In genomic region chr2:120959363-120959762, GRCm38 (mm10) we compare ENCODE assay signal across 22 mouse cellular contexts. TPM values are rescaled to one million over a fixed set of nuclear protein-coding genes. Genes with fewer than 3 reads are reported as not detected.
DNase-seq lines count a peak whose midpoint lies in the region; ATAC-seq and TF ChIP-seq lines count a peak whose summit lies in the region.
"Had no signal": no experiment of that assay in that cellular context is flagged by ENCODE, and none has a peak within 500 bp of the region (broad histone marks: within the 10 kb centered on the region; RNA-seq: fewer than 3 reads in every experiment).

No protein-coding gene starts in this region.

- H3K4me1 ChIP-seq in lung, embryonic 16.5 days (replicated peaks; ENCODE audit: control insufficient read depth, insufficient read depth, low read length): peaks cover 7% of the 10 kb centered on the region
- H3K4me1 ChIP-seq in stomach, postnatal 0 days (replicated peaks; ENCODE audit: control insufficient read depth, insufficient read depth): no peaks in the 10 kb centered on the region
- H3K4me1 ChIP-seq in midbrain, embryonic 10.5 days: no peaks in the 10 kb centered on the region
- H3K4me1 ChIP-seq: embryonic facial prominence, embryonic 10.5 days; forebrain, embryonic 15.5 days; heart, embryonic 10.5 days had no signal

- no peak for TF ChIP-seq CTCF in stomach, postnatal 0 days (IDR thresholded peaks at IDR 0.05; ENCODE audit: low read depth)

- no peak for DNase-seq in lung, postnatal 4 days
- DNase-seq in 416B (ENCODE audit: low read depth): peak; percentile 62
- peak; percentile 47 for DNase-seq in adipocyte (ENCODE audit: low spot score)
- no peak for DNase-seq in stomach, postnatal 0 days (ENCODE audit: low spot score)
- no peak for DNase-seq in frontal cortex, postnatal 14 days (ENCODE audit: low spot score in 2 of 2)
- no peak for DNase-seq in midbrain, embryonic 10.5 days (ENCODE audit: low spot score)
- DNase-seq: adrenal gland, adult 2 months; adrenal gland, postnatal 25 days; B cell, adult 2 months; cerebellum, adult 18-20 months; cerebellum, adult 9-11 months; cerebellum, postnatal 36 days; gastrocnemius, postnatal 10 days; heart, adult 18-20 months; heart, postnatal 10 days had no signal

- 0 out of 2 replicates have a peak, but pooled peaks have one; percentile 23 for ATAC-seq in lung, embryonic 16.5 days (ENCODE audit: low read depth)
- peak; percentile 96 for ATAC-seq in stomach, postnatal 0 days (ENCODE audit: low FRiP score, low TSS enrichment)
- ATAC-seq: activated CD4-positive, CD25-positive, alpha-beta regulatory T cell, adult 4 months; forebrain, embryonic 15.5 days; Patski had no signal

- no peaks in the 10 kb centered on the region for H3K36me3 ChIP-seq in lung, embryonic 16.5 days (ENCODE audit: control insufficient read depth, insufficient read depth, low read length)
- H3K36me3 ChIP-seq in stomach, postnatal 0 days (ENCODE audit: control insufficient read depth, insufficient read depth, low read length): no peaks in the 10 kb centered on the region; the same call in 1 of the 2 replicates
- H3K36me3 ChIP-seq in midbrain, embryonic 10.5 days: peaks cover 36% of the 10 kb centered on the region

- no peak overlapping the region for H3K9ac ChIP-seq in lung, embryonic 16.5 days (ENCODE audit: low read length)
- H3K9ac ChIP-seq in stomach, postnatal 0 days (ENCODE audit: low read length): no peak overlapping the region
- H3K9ac ChIP-seq: forebrain, embryonic 15.5 days; hindbrain, embryonic 14.5 days had no signal

- no peak overlapping the region for H3K4me3 ChIP-seq in lung, embryonic 16.5 days (ENCODE audit: low read length)
- no peak overlapping the region for H3K4me3 ChIP-seq in stomach, postnatal 0 days (ENCODE audit: low read depth, low read length)
- H3K4me3 ChIP-seq in midbrain, embryonic 10.5 days: no peak overlapping the region
- H3K4me3 ChIP-seq: embryonic facial prominence, embryonic 10.5 days; forebrain, embryonic 15.5 days; heart, embryonic 10.5 days had no signal

- no peak for TF ChIP-seq EP300 in stomach, postnatal 0 days (optimal IDR thresholded peaks at IDR 0.05)

- no peaks in the 10 kb centered on the region for H3K9me3 ChIP-seq in lung, embryonic 16.5 days (ENCODE audit: control insufficient read depth, low read length)
- H3K9me3 ChIP-seq in stomach, postnatal 0 days (ENCODE audit: control insufficient read depth, low read length): no peaks in the 10 kb centered on the region
- H3K9me3 ChIP-seq in midbrain, embryonic 10.5 days (replicated peaks): no peaks in the 10 kb centered on the region
- H3K9me3 ChIP-seq: embryonic facial prominence, embryonic 10.5 days; forebrain, embryonic 15.5 days; heart, embryonic 10.5 days had no signal

- WGBS in lung, embryonic 16.5 days: 68% methylated on average over 2 of the region's 2 CpGs
- 61% methylated on average over 2 of the region's 2 CpGs for WGBS in stomach, postnatal 0 days
- WGBS in midbrain, embryonic 10.5 days: 99% methylated on average over 2 of the region's 2 CpGs

- H3K4me2 ChIP-seq in lung, embryonic 16.5 days (ENCODE audit: low read depth, low read length): no peak overlapping the region
- H3K4me2 ChIP-seq in stomach, postnatal 0 days (replicated peaks; ENCODE audit: low read depth): no peak overlapping the region
- H3K4me2 ChIP-seq: forebrain, embryonic 15.5 days; hindbrain, embryonic 14.5 days had no signal

- no peaks in the 10 kb centered on the region for H3K27me3 ChIP-seq in lung, embryonic 16.5 days (ENCODE audit: control insufficient read depth, insufficient read depth, low read depth, low read length)
- H3K27me3 ChIP-seq in stomach, postnatal 0 days (ENCODE audit: control insufficient read depth, insufficient read depth, low read length): no peaks in the 10 kb centered on the region
- H3K27me3 ChIP-seq in midbrain, embryonic 10.5 days (ENCODE audit: low read depth, poor library complexity, severe bottlenecking): no peaks in the 10 kb centered on the region
- H3K27me3 ChIP-seq: forebrain, embryonic 15.5 days; Patski had no signal

- H3K27ac ChIP-seq in lung, embryonic 16.5 days (ENCODE audit: low read length): peak overlapping the region; percentile 71
- H3K27ac ChIP-seq in stomach, postnatal 0 days (replicated peaks): no peak overlapping the region
- H3K27ac ChIP-seq in midbrain, embryonic 10.5 days (replicated peaks): no peak overlapping the region
- H3K27ac ChIP-seq: embryonic facial prominence, embryonic 10.5 days; forebrain, embryonic 15.5 days; heart, embryonic 10.5 days; hindbrain, embryonic 14.5 days had no signal

RNA-seq across cellular contexts. Expression of gene Ubr1, which starts 11.2 kb away (rescaled TPM):
- polyA plus RNA-seq in lung, embryonic 16.5 days (2015; fragmentation: Nextera tagmentation; extraction: Ambion mirVana): 33.5 and 33.7 TPM in 2 replicates
- 8.5 and 8.9 TPM in 2 replicates for polyA plus RNA-seq in stomach, postnatal 0 days (2015; fragmentation: Nextera tagmentation; extraction: Ambion mirVana)
- polyA plus RNA-seq in midbrain, embryonic 10.5 days (2016; fragmentation: Nextera tagmentation; extraction: Ambion mirVana): 23.2 and 28.7 TPM in 2 replicates

RNA-seq across cellular contexts. Expression of gene Tmem62, which starts 17.5 kb away (rescaled TPM):
- polyA plus RNA-seq in lung, embryonic 16.5 days (2015; fragmentation: Nextera tagmentation; extraction: Ambion mirVana): 4.6 and 5.6 TPM in 2 replicates
- 9.9 and 10.7 TPM in 2 replicates for polyA plus RNA-seq in stomach, postnatal 0 days (2015; fragmentation: Nextera tagmentation; extraction: Ambion mirVana)
- polyA plus RNA-seq in midbrain, embryonic 10.5 days (2016; fragmentation: Nextera tagmentation; extraction: Ambion mirVana): 3.3 and 5.4 TPM in 2 replicates

RNA-seq across cellular contexts. Expression of gene Ccndbp1, which starts 48.8 kb away (rescaled TPM):
- polyA plus RNA-seq in lung, embryonic 16.5 days (2015; fragmentation: Nextera tagmentation; extraction: Ambion mirVana): 45.3 and 49.4 TPM in 2 replicates
- 31.1 and 33.6 TPM in 2 replicates for polyA plus RNA-seq in stomach, postnatal 0 days (2015; fragmentation: Nextera tagmentation; extraction: Ambion mirVana)
- polyA plus RNA-seq in midbrain, embryonic 10.5 days (2016; fragmentation: Nextera tagmentation; extraction: Ambion mirVana): 34.4 and 44.9 TPM in 2 replicates

Comparison
In these comparisons a context has a peak if more than half of its experiments do, and no peak if none do; other contexts are left out.
1. DNase-seq: peak in 416B (single experiment) and adipocyte (single experiment); none in lung, postnatal 4 days (0 of 2), stomach, postnatal 0 days (single experiment), frontal cortex, postnatal 14 days (0 of 2) and midbrain, embryonic 10.5 days (single experiment).